ENCODE assay signal across 19 mouse cellular contexts in the genomic region with DNA sequence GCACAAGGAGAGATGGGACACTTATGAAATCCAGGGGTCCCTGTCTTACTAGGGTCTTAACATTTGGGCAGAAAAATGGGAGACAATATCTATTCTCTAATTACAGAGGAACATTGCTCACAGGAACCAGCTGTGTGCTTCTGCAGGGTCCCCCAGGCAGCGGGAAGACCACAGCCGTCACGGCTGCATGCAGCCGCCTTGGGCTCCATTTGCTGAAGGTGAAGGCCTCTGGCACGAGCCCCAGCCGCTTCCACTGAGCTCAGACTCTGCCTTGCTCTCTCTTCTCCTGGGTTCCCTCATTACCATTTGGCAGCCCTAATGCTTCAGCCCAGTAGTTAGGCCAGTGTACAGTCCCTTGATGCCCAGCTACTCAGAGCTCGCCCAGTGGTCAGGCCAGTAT. TPM values are rescaled to one million over a fixed set of nuclear protein-coding genes. Genes with fewer than 3 reads are reported as not detected.
DNase-seq lines count a peak whose midpoint lies in the region; ATAC-seq lines count a peak whose summit lies in the region.
"Had no signal": no experiment of that assay in that cellular context is flagged by ENCODE, and none has a peak within 500 bp of the region (broad histone marks: within the 10 kb centered on the region; RNA-seq: fewer than 3 reads in every experiment).

No protein-coding gene starts in this region.

- H3K36me3 ChIP-seq in forebrain, embryonic 12.5 days (replicated peaks), result peaks cover 39% of the 10 kb centered on the region
- peaks cover 34% of the 10 kb centered on the region for H3K36me3 ChIP-seq in forebrain, embryonic 14.5 days (ENCODE audit: control insufficient read depth, insufficient read depth, low read length)

- no peak overlapping the region for H3K27ac ChIP-seq in forebrain, embryonic 12.5 days
- H3K27ac ChIP-seq in forebrain, embryonic 14.5 days (ENCODE audit: low read depth, low read length), result no peak overlapping the region
- H3K27ac ChIP-seq: embryonic facial prominence, embryonic 13.5 days; embryonic facial prominence, embryonic 15.5 days had no signal

- no peak overlapping the region for H3K4me2 ChIP-seq in forebrain, embryonic 12.5 days
- H3K4me2 ChIP-seq in forebrain, embryonic 14.5 days (ENCODE audit: low read length), result no peak overlapping the region
- H3K4me2 ChIP-seq: embryonic facial prominence, embryonic 13.5 days; embryonic facial prominence, embryonic 15.5 days had no signal

- 95% methylated on average over 7 of the region's 7 CpGs for WGBS in forebrain, embryonic 12.5 days
- 92% methylated on average over 7 of the region's 7 CpGs for WGBS in forebrain, embryonic 14.5 days

- H3K9me3 ChIP-seq in forebrain, embryonic 12.5 days, result no peaks in the 10 kb centered on the region
- H3K9me3 ChIP-seq in forebrain, embryonic 14.5 days (replicated peaks; ENCODE audit: control insufficient read depth, low read length), result no peaks in the 10 kb centered on the region
- H3K9me3 ChIP-seq: embryonic facial prominence, embryonic 13.5 days; embryonic facial prominence, embryonic 15.5 days; forebrain, embryonic 10.5 days had no signal

- no peaks in the 10 kb centered on the region for H3K4me1 ChIP-seq in forebrain, embryonic 12.5 days
- no peaks in the 10 kb centered on the region for H3K4me1 ChIP-seq in forebrain, embryonic 14.5 days (ENCODE audit: control insufficient read depth, insufficient read depth, low read length)
- H3K4me1 ChIP-seq: embryonic facial prominence, embryonic 13.5 days; embryonic facial prominence, embryonic 15.5 days had no signal

- peak; percentile 61 for DNase-seq in adrenal gland, postnatal 14 days
- DNase-seq in adrenal gland, adult 8-10 months, result no peak
- no peak for DNase-seq in forebrain, embryonic 14.5 days (ENCODE audit: low spot score)
- DNase-seq in heart, adult 11 months, result peak; percentile 77
- DNase-seq in heart, adult 18-20 months, result no peak
- DNase-seq: cerebellum, adult 11 months; cerebellum, adult 18-20 months; cerebellum, adult 8-10 months; cerebellum, adult 9-11 months; cerebellum, postnatal 14 days; cerebellum, postnatal 36 days; embryo, embryonic 11 days had no signal

- H3K4me3 ChIP-seq in forebrain, embryonic 12.5 days (replicated peaks), result no peak overlapping the region
- H3K4me3 ChIP-seq in forebrain, embryonic 14.5 days (ENCODE audit: low read depth, low read length), result no peak overlapping the region
- H3K4me3 ChIP-seq: embryonic facial prominence, embryonic 13.5 days; embryonic facial prominence, embryonic 15.5 days; erythroblast, embryonic 14.5 days; forebrain, embryonic 10.5 days had no signal

- no peak for ATAC-seq in forebrain, embryonic 12.5 days (ENCODE audit: low FRiP score)
- no peak for ATAC-seq in forebrain, embryonic 14.5 days
- ATAC-seq: forebrain, embryonic 16.5 days had no signal

- peak overlapping the region; percentile 21; the same call in 1 of the 2 replicates for H3K9ac ChIP-seq in forebrain, embryonic 12.5 days
- no peak overlapping the region for H3K9ac ChIP-seq in forebrain, embryonic 14.5 days (ENCODE audit: low read length)
- H3K9ac ChIP-seq: embryonic facial prominence, embryonic 13.5 days; embryonic facial prominence, embryonic 15.5 days had no signal

- H3K27me3 ChIP-seq in forebrain, embryonic 12.5 days, result no peaks in the 10 kb centered on the region
- H3K27me3 ChIP-seq in forebrain, embryonic 14.5 days (replicated peaks; ENCODE audit: control insufficient read depth, insufficient read depth, low read length), result no peaks in the 10 kb centered on the region
- H3K27me3 ChIP-seq: embryonic facial prominence, embryonic 13.5 days; embryonic facial prominence, embryonic 15.5 days had no signal

RNA-seq across cellular contexts. Expression of a gene that starts 7.9 kb away (rescaled TPM):
- total RNA-seq in adrenal gland, postnatal 14 days (2021), result 6.9 and 124 TPM in 2 replicates
- 1 to 10 TPM; 1.2 to 1.8 (median 1.6) TPM for total RNA-seq in adrenal gland, adult 8-10 months (2022)
- 0.54 and 0.91 TPM in 2 replicates for polyA plus RNA-seq in forebrain, embryonic 12.5 days (2016; fragmentation: Nextera tagmentation; extraction: Ambion mirVana)
- polyA plus RNA-seq in forebrain, embryonic 14.5 days (2014; fragmentation: Nextera tagmentation; extraction: Ambion mirVana), result 0.58 and 0.79 TPM in 2 replicates
- 1 to 10 TPM; 3.7 to 4.1 TPM for total RNA-seq in heart, adult 18-20 months (2021)
- total RNA-seq: common myeloid progenitor, adult 5-6 weeks had no signal

RNA-seq across cellular contexts. Expression of a gene that starts 9.8 kb away (rescaled TPM):
- total RNA-seq in adrenal gland, postnatal 14 days (2021), result 70.2 and 72.3 TPM in 2 replicates
- total RNA-seq in adrenal gland, adult 8-10 months (2022), result 10 to 100 TPM; 56.2 to 74.2 (median 61.8) TPM
- polyA plus RNA-seq in forebrain, embryonic 12.5 days (2016; fragmentation: Nextera tagmentation; extraction: Ambion mirVana), result 28.7 and 29.3 TPM in 2 replicates
- polyA plus RNA-seq in forebrain, embryonic 14.5 days (2014; fragmentation: Nextera tagmentation; extraction: Ambion mirVana), result 16.9 and 17.6 TPM in 2 replicates
- 10 to 100 TPM; 36.1 to 39.2 TPM for total RNA-seq in heart, adult 18-20 months (2021)

RNA-seq across cellular contexts. Expression of a gene that starts 16.2 kb away (rescaled TPM):
- total RNA-seq in adrenal gland, postnatal 14 days (2021), result 47.1 and 49.0 TPM in 2 replicates
- 10 to 100 TPM; 41.0 to 47.5 (median 42.6) TPM for total RNA-seq in adrenal gland, adult 8-10 months (2022)
- polyA plus RNA-seq in forebrain, embryonic 12.5 days (2016; fragmentation: Nextera tagmentation; extraction: Ambion mirVana), result 111 and 124 TPM in 2 replicates
- polyA plus RNA-seq in forebrain, embryonic 14.5 days (2014; fragmentation: Nextera tagmentation; extraction: Ambion mirVana), result 73.9 and 78.0 TPM in 2 replicates
- 10 to 100 TPM; 29.0 to 30.0 TPM for total RNA-seq in heart, adult 18-20 months (2021)

RNA-seq across cellular contexts. Expression of a gene that starts 30.9 kb away (rescaled TPM):
- 41.0 and 43.1 TPM in 2 replicates for total RNA-seq in adrenal gland, postnatal 14 days (2021)
- total RNA-seq in adrenal gland, adult 8-10 months (2022), result 10 to 100 TPM; 66.6 to 74.1 (median 70.7) TPM
- polyA plus RNA-seq in forebrain, embryonic 12.5 days (2016; fragmentation: Nextera tagmentation; extraction: Ambion mirVana), result 56.6 and 57.3 TPM in 2 replicates
- polyA plus RNA-seq in forebrain, embryonic 14.5 days (2014; fragmentation: Nextera tagmentation; extraction: Ambion mirVana), result 54.1 and 57.5 TPM in 2 replicates
- 10 to 100 TPM; 16.5 to 18.2 TPM for total RNA-seq in heart, adult 18-20 months (2021)

RNA-seq across cellular contexts. Expression of a gene that starts 40.4 kb away (rescaled TPM):
- total RNA-seq in adrenal gland, postnatal 14 days (2021), result 80.0 and 83.6 TPM in 2 replicates
- 10 to 100 TPM; 59.1 to 74.3 (median 65.2) TPM for total RNA-seq in adrenal gland, adult 8-10 months (2022)
- 131 and 137 TPM in 2 replicates for polyA plus RNA-seq in forebrain, embryonic 12.5 days (2016; fragmentation: Nextera tagmentation; extraction: Ambion mirVana)
- polyA plus RNA-seq in forebrain, embryonic 14.5 days (2014; fragmentation: Nextera tagmentation; extraction: Ambion mirVana), result 147 and 164 TPM in 2 replicates
- 10 to 100 TPM; 53.5 to 60.2 TPM for total RNA-seq in heart, adult 18-20 months (2021)

Comparison
In these comparisons a context has a peak if more than half of its experiments do, and no peak if none do; other contexts are left out.
1. DNase-seq: peak in adrenal gland, postnatal 14 days (single experiment) and heart, adult 11 months (single experiment); none in adrenal gland, adult 8-10 months (single experiment), forebrain, embryonic 14.5 days (single experiment) and heart, adult 18-20 months (0 of 2).